ENCODE assay signal across 8 mouse cellular contexts in the genomic region with DNA sequence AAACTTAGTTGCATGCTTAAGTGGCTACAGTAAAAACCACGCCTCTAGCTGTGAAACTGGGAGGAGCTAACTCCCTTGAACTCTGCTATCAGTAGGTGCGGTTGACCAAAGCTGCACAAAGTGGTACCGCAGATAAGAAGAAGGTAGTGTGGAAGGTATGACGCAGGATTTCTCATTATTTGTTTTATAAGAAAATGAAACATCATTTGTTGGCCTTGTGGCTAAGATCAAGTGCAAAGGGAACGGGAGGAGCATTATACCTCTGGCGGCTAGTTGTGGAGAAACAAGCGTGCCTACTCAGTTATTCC. TPM values are rescaled to one million over a fixed set of nuclear protein-coding genes. Genes with fewer than 3 reads are reported as not detected.
DNase-seq lines count a peak whose midpoint lies in the region; ATAC-seq and TF ChIP-seq lines count a peak whose summit lies in the region.

No protein-coding gene starts in this region.

- ATAC-seq in limb, embryonic 12.5 days (ENCODE audit: insufficient number of reproducible peaks, insufficient read depth, low FRiP score, low TSS enrichment, low read depth) = no peak
- ATAC-seq in activated CD4-positive, CD25-positive, alpha-beta regulatory T cell, adult 4 months = peak; percentile 93

- no peaks in the 10 kb centered on the region for H3K36me3 ChIP-seq in limb, embryonic 12.5 days
- no peaks in the 10 kb centered on the region for H3K36me3 ChIP-seq in limb, embryonic 10.5 days
- no peaks in the 10 kb centered on the region for H3K36me3 ChIP-seq in liver, adult 2 months (ENCODE audit: control insufficient read depth, insufficient read depth, low read length)

- no peak for TF ChIP-seq POLR2A in liver, adult 2 months (IDR thresholded peaks at IDR 0.05; ENCODE audit: extremely low read depth, insufficient read depth, low read length)

- H3K9ac ChIP-seq in limb, embryonic 12.5 days (replicated peaks) = no peak overlapping the region
- no peak overlapping the region for H3K9ac ChIP-seq in liver, adult 2 months (ENCODE audit: low read depth, low read length)

- H3K79me2 ChIP-seq in liver, adult 2 months (ENCODE audit: control insufficient read depth, insufficient read depth, low read length) = no peaks in the 10 kb centered on the region

- no peaks in the 10 kb centered on the region for H3K27me3 ChIP-seq in limb, embryonic 12.5 days
- no peaks in the 10 kb centered on the region for H3K27me3 ChIP-seq in limb, embryonic 10.5 days (ENCODE audit: low read depth, poor library complexity, severe bottlenecking)
- H3K27me3 ChIP-seq in liver, adult 2 months (ENCODE audit: control insufficient read depth, insufficient read depth, low read length) = no peaks in the 10 kb centered on the region

- no peaks in the 10 kb centered on the region for H3K4me1 ChIP-seq in limb, embryonic 12.5 days (replicated peaks)
- H3K4me1 ChIP-seq in limb, embryonic 10.5 days = 0 out of 2 replicates have a peak, but pooled peaks cover 4% of the 10 kb centered on the region
- peaks cover 7% of the 10 kb centered on the region; the same call in 1 of the 2 replicates for H3K4me1 ChIP-seq in liver, adult 2 months (ENCODE audit: control insufficient read depth, insufficient read depth, low read length)

- TF ChIP-seq CTCF in liver, adult 2 months (IDR thresholded peaks at IDR 0.05; ENCODE audit: low read depth, low read length) = no peak

- DNase-seq in limb, embryonic 10.5 days (ENCODE audit: low spot score) = no peak
- DNase-seq in liver, adult 2 months (ENCODE audit: extremely low read depth, low read depth, low spot score) = peak; percentile 29
- DNase-seq in spleen, postnatal 36 days (ENCODE audit: low spot score in 2 of 2) = peak; percentile 62 to 78
- DNase-seq in kidney, postnatal 4 days = no peak
- DNase-seq in left cerebral cortex, postnatal 36 days (ENCODE audit: low spot score in 2 of 2) = no peak
- DNase-seq in gastrocnemius, postnatal 36 days = no peak

- 0 out of 2 replicates have a peak overlapping the region, but pooled peaks have one; percentile 29 for H3K27ac ChIP-seq in limb, embryonic 12.5 days
- no peak overlapping the region for H3K27ac ChIP-seq in limb, embryonic 10.5 days
- no peak overlapping the region for H3K27ac ChIP-seq in liver, adult 2 months (replicated peaks; ENCODE audit: insufficient read depth, low read depth, low read length)

- no peak overlapping the region for H3K4me3 ChIP-seq in limb, embryonic 12.5 days (replicated peaks)
- no peak overlapping the region for H3K4me3 ChIP-seq in limb, embryonic 10.5 days
- no peak overlapping the region for H3K4me3 ChIP-seq in liver, adult 2 months (ENCODE audit: insufficient read depth, low read depth, low read length)

- intact Hi-C loops in left cerebral cortex, postnatal 36 days (cut with DNase I) = no loop called here
- intact Hi-C loops in gastrocnemius, postnatal 36 days (cut with DNase I) = no loop called here

- H3K9me3 ChIP-seq in limb, embryonic 12.5 days = no peaks in the 10 kb centered on the region
- H3K9me3 ChIP-seq in limb, embryonic 10.5 days (replicated peaks) = no peaks in the 10 kb centered on the region

- H3K4me2 ChIP-seq in limb, embryonic 12.5 days = no peak overlapping the region

- 91% methylated on average over 7 of the region's 7 CpGs for WGBS in limb, embryonic 12.5 days
- whole genome bisulfite sequencing in limb, embryonic 10.5 days = 91% methylated on average over 7 of the region's 7 CpGs
- 86% methylated on average over 7 of the region's 7 CpGs for WGBS in liver, adult 2 months

RNA-seq across cellular contexts. Expression of a gene that starts 25.7 kb away (rescaled TPM):
- 6.3 and 6.4 TPM in 2 replicates for polyA plus RNA-seq in limb, embryonic 12.5 days (2016; fragmentation: Nextera tagmentation; extraction: Ambion mirVana)
- 7.3 and 7.5 TPM in 2 replicates for polyA plus RNA-seq in limb, embryonic 10.5 days (2016; fragmentation: Nextera tagmentation; extraction: Ambion mirVana)
- 1 to 10 TPM; 7.3 to 7.8 TPM for polyA plus RNA-seq in activated CD4-positive, CD25-positive, alpha-beta regulatory T cell, adult 4 months (2017; shearing (Covaris generic))
- total RNA-seq in liver, adult 2 months (2014; rRNA removed) = 2.7 and 3.6 TPM in 2 replicates
- polyA plus RNA-seq in liver, adult 2 months (2012; rRNA removed) = 4.5 and 4.8 TPM in 2 replicates
- 10 to 100 TPM; 17.1 to 24.3 TPM for total RNA-seq in left cerebral cortex, postnatal 36 days (2021)
- 1 to 10 TPM; 3.8 TPM for total RNA-seq in gastrocnemius, postnatal 36 days (2021)

RNA-seq across cellular contexts. Expression of a gene that starts 43.0 kb away (rescaled TPM):
- polyA plus RNA-seq in limb, embryonic 12.5 days (2016; fragmentation: Nextera tagmentation; extraction: Ambion mirVana) = 164 and 172 TPM in 2 replicates
- polyA plus RNA-seq in limb, embryonic 10.5 days (2016; fragmentation: Nextera tagmentation; extraction: Ambion mirVana) = 179 and 182 TPM in 2 replicates
- polyA plus RNA-seq in activated CD4-positive, CD25-positive, alpha-beta regulatory T cell, adult 4 months (2017; shearing (Covaris generic)) = 10 to 100 TPM; 66.4 to 72.8 TPM
- 195 and 214 TPM in 2 replicates for total RNA-seq in liver, adult 2 months (2014; rRNA removed)
- polyA plus RNA-seq in liver, adult 2 months (2012; rRNA removed) = 260 and 276 TPM in 2 replicates
- total RNA-seq in left cerebral cortex, postnatal 36 days (2021) = 100 to 1,000 TPM; 563 to 569 TPM
- total RNA-seq in gastrocnemius, postnatal 36 days (2021) = 100 to 1,000 TPM in 1 of 2 experiments, 10 to 100 TPM in 1; 95.8 to 118 TPM

Comparison
In these comparisons a context has a peak if more than half of its experiments do, and no peak if none do; other contexts are left out.
1. DNase-seq: peak in liver, adult 2 months (single experiment) and spleen, postnatal 36 days (2 of 2); none in limb, embryonic 10.5 days (single experiment), kidney, postnatal 4 days (0 of 2), left cerebral cortex, postnatal 36 days (0 of 2) and gastrocnemius, postnatal 36 days (0 of 2).